Mouse (Mus musculus) thymus, postnatal 25 days (tissue): ENCODE measurements around the gene Psmc3ip.

Source experiments
- DNase-seq: peaks from one replicate; pipeline ENCODE4 v3.0.0; 2022

Gene Psmc3ip

DNA sequence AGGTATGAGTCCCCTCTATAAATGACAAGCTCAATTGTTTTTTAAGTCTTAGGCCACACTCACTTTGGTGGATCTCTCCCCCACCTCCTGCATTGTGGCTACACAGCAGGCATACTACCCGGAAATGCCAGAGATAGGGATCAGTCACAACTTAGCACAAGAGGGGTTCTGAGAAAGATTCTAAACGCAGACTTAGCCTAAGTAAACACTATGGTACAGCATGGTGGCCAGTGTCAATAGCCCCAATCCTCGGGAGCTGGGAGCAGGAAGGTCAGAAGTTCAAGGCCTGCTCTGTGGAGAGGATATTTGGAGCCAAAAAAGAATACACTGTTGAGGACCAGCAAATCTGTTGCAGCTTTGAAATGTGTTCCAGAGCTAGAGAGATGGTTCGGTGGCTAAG lies 22.9 kb upstream of the Psmc3ip start:
- DNase-seq: no peak

DNA sequence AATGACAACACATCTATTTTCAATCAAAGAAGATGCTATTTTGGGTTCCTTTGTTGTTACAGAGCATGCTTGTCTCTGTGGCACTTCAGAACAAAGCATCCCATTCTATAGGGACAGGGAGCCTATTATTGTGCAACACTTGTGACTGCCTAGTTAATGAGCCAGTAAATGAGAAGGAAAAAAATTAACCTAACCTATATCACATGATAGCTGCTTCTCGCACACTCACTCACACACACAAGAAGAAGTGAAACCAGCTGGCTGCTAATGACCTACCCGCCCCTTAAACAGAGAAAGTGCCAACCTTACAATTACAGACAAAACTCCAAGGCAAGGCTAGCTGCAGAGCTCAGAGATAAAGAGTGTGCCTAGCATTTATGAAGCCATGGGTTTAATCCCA lies 20.3 kb upstream of the Psmc3ip start:
- no peak for DNase-seq

DNA sequence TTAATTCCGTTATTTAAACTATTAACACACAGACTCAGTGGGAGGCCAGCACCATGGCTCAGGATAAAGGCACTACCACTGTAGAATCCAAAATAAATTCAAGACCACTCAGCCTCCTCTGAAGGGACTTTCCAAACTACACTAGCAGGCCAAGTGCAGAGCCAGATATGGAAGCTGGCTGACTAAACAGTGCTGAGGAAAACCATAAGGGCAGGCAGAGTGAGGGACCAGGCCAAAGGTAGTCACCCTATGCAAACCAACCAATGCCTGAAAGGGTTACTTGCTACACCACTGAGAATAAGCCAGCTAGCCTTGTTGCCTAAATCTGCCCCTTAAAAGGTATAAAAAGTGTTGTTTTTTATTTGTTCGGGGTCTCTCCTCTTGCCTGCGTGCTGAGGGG lies 16.9 kb upstream of the Psmc3ip start:
- DNase-seq: no peak

DNA sequence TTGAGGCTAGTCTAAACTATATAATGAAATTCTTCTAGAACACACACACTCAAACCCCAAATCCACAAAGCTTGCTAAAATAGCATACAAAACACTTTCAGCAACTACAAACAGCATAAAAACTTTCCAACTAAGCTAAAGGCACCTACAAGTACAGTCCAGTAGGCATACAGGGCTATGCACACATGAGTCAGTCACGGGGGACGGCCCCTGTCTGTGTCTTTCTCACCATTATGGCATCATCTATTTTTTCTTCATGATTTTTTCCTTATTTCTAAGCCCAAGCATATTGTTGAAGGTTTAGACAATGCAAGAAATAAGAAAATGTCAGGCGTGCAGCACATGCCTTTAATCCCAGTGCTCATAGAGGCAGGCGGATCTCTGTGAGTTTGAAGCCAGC lies 15.9 kb upstream of the Psmc3ip start:
- no peak for DNase-seq

DNA sequence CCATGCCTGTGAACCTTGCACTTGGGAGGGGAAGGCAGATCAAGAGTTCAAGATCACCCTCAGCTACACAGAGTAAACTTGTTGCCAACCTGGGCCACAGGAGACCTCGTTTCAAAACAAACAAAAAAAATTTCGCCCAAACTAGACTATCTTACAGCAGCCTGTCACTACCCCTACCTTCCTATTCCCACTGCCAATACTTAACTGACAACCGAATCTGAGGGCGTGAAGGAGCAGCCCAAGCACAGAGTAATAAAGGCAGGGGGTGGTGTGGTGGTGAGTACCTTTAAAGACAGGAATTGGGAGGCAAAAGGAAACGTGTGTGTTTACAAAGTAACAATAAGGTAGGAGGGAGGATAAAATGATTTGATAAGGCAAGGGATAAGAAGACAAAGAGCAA lies 15.5 kb upstream of the Psmc3ip start:
- DNase-seq: no peak

DNA sequence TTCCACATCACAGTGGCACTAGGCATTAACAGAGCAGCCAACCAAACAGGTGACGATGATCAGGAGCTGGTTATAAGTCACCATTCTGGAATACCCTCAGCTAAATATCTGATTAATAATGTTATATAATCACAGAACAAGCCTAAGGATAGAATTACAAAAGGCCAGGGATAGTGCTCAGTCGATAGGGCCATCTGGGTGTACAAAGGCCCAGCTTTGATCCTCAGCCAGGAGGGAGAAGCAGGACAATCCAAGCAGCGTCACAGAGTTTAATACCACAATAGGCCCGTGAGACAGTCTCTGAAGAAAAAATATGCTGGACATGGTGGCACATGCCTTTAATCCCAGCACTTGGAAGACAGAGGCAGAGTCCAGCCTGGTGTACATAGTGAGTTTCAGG lies 14.1 kb upstream of the Psmc3ip start:
- no peak for DNase-seq

DNA sequence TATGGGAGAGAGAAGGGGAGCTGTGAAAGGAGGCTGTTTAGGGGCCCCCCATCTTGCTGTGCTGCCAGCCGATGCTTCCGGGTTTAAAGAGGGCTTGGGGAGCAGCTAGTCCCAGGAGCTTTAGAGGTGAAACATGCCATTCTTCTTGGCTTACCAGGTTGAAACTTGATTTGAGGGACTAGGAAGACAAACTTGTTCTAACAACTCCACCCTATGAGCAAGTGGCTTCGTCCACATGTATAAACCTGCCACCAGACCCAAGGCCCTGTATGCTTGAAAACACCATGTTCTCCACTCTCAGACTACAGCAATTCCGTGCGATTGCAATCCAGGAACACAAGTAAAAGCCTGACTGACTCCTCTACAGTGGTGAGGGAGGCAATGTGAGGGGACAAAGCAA lies 7.8 kb upstream of the Psmc3ip start:
- no peak for DNase-seq

DNA sequence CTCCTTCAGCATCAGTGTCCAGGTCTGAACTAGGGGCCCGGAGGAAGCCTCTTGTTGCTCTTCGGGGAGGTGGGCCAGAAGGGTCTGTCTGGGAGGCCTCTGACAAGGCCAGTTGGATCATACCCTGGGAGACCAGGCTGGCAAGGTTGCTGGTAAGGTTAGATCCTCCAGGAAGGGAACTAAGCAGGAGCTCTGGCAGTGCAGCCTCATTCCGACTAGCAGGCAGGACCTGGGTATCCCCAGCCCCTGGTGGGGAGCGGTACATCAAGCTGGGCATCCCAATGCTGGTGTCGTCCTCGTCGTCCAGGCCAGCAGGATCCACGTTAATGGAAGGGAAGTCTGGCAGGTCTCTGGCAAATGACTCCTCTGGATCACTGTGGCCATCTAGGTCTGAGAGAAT lies 3.0 kb upstream of the Psmc3ip start:
- DNase-seq: no peak

DNA sequence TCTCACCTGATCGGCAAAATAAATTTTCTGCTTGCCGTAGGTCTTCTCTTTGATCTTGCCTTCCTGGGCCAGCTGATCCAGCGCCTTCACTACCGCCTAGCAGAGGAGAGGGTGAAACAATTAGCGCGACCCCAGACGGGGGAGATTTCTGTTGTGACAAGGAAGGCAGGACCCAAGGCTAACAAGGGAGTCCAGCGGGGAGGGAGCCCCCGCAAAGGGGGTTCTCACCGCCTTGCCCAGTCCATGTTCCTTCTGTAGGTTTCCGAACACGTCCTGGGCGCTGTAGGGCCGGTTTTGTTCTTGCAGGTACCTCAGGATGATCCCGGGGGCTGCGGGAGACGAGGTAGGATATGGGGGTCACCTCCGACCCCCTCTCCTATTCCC lies 314 bp downstream of the Psmc3ip start:
- no peak for DNase-seq

DNA sequence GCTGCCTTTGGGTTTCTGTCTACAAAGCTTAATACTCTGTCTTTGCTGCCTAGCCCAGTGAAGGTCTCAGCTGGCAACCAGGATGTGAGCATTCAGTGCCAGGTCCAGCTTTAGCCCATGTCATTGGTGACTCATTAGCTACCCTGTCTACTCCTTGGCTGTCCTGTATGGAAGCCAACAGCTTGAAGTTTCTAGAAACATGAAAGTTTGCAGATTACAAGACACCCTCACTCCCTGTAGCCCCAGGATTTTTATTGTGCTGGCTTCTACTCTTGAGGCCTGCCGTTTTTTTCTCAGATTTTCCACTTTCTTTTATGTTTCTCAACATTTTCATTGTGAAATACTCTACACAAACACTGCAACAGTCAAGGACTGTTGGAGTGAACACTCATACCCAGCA lies 5.3 kb downstream of the Psmc3ip start:
- no peak for DNase-seq

DNA sequence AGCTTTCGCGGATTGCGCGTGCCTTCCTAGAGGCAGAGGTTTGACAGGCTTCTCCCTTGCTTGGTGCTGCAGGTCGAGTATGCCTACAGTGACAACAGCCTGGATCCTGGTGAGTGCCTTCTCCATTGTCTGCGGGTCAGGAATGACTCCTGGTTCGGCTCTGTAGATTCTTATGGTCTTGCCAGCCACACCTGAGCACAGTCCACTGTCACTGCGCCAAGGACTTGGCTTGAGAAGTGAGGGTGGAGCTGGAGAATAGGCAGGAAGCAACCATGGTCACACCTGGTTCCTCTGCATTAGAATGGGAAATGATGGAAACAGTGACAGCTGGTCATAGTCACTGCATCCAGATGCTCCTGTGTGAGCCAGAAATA lies 7.6 kb downstream of the Psmc3ip start:
- no peak for DNase-seq

DNA sequence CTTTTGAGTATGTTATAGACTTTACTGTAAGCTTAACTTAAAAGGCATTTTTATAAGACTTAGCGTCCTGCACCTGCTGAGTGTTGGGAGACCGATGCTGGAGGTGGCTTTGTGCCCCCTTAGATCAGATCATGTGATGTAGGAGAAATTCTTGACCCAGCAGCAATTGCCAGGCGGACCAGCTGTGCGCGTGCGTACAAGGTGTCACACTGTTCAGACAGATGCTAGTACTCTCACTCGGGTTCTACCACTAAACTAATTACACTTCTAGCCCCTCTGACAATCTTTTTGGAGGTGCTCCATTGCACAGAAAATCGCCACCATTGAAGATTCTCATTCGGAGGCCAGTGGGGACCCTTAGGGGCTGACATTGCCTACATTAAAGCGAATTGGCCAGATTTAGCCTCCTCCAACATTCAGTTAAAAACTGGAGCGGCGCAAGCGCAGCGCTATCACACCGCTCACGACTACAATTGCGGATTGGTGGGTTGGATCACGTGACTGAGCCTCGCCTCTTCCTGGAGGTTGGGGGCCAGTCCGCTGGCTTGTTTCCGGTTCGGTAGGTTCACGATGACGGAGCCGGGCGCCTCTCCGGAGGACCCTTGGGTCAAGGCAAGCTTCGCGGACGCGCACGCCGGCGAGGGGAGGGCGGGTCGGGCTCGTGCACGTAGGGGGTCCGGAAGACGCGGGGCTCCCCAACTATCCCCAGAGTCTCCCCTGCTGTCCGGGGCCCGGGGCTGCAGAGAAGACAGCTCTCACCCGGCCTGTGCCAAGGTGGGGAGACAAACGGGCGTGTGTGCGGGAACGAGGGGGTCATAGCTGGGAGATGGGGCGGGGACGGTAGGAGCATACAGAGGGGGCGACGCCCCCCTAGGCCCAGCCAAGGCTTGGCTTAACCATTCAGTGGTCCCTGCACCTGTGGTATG lies 8.2 kb downstream of the Psmc3ip start, which contains the start of gene Mlx:
Gene Mlx, plus strand, starts transcription at position 522 of the 926 bp plus-strand sequence.
- DNase-seq: peak; percentile 88

DNA sequence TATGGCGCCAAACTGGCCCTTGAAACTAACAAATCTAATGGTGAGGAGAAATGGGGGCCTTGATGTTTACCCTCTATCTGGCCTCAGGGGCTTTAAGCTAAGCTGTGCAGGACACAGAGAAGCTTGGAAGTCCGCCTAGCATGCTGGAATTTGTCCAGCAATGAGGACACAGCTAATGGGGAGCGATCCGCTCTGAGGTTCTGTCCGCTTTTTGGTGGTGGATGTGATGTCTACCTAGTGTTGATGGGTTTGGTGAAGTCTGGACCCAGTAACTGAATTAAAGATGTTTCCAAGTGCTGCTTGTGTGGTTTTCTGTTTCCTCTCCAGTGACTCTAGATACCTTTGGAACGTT lies 8.9 kb downstream of the Psmc3ip start:
- DNase-seq: no peak

DNA sequence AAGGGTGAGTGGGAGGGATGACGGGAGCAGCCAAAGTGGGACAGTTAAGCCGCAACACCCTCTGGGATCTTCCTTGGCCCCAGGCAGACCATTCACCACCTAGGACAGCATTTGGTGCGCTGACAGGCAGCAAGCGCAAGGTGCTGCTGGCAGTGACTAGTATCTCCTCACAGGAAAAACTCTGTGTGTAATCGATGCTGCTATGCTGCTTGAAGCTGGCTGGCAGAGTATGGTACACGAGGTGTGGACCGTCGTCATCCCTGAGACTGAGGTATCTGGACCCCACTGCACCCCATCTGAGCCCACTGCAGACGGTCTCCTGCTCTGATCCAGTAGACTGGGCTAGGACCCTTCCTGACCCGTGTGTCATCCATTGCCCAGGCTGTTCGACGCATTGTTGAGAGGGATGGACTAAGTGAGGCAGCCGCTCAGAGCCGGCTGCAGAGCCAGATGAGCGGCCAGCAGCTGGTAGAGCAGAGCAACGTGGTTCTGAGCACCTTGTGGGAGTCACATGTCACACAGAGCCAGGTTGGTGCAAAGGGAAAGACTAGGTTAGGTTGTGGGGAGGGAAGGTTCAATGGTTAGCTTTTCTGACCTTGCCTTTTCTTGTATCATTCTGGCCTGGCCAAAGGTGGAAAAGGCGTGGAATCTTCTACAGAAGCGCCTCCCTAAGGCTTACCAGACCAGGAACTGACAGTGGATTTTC lies 9.5 kb downstream of the Psmc3ip start:
- DNase-seq: no peak

DNA sequence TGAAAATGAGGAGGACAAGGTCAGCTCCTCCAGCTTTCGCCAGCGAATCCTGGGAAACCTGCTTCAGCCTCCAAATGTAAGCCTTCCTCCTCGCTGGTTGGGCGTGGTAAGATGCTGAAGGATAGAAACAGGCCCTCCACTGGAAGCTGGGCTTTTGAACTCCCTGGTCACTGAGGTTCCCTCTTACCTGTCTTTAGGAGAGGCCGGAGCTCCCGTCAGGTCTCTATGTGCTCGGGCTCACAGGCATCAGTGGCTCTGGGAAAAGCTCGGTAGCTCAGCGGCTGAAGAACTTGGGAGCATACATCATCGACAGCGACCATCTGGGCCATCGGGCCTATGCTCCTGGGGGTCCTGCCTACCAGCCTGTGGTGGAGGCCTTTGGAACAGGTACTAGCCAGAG lies 10.4 kb downstream of the Psmc3ip start:
- no peak for DNase-seq

DNA sequence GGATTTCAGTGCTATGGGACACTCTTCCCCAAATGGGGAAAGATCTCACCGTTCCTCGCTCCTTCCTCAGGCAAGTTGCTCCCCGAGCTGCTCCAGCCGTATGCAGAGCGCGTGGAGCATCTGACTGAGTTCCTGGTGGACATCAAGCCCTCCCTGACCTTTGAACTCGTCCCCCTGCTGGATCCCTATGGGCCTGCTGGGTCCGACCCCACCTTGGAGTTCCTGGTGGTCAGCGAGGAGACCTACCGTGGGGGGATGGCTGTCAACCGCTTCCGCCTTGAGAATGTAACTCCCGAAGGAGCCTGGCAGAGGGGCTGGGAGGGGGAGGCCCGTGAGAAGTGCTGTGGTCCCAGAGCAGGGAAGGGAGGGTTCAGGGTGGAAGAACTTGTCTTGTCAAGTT lies 11.0 kb downstream of the Psmc3ip start:
- no peak for DNase-seq

DNA sequence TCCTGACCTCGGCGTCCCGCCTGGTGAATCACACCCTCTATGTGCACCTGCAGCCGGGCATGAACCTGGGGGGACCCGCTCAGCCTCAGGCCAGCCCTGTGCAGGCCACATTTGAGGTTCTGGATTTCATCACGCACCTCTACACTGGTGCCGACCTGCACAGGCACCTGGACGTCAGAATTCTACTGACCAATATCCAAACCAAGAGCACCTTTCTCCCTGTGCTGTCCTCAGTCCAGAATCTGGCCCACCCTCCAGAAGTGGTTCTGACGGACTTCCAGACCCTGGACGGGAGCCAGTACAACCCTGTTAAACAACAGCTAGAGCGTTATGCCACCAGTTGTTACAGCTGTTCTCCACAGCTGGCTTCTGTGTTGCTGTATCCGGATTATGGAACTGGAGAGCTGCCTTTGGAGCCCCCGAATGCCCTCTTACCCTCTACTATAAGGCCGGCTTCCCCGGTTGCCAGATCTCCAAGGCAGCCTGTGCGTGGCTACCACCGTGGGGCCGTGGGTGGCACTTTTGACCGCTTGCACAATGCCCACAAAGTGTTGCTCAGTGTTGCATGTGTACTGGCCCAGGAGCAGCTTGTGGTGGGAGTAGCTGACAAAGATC lies 12.0 kb downstream of the Psmc3ip start:
- no peak for DNase-seq

DNA sequence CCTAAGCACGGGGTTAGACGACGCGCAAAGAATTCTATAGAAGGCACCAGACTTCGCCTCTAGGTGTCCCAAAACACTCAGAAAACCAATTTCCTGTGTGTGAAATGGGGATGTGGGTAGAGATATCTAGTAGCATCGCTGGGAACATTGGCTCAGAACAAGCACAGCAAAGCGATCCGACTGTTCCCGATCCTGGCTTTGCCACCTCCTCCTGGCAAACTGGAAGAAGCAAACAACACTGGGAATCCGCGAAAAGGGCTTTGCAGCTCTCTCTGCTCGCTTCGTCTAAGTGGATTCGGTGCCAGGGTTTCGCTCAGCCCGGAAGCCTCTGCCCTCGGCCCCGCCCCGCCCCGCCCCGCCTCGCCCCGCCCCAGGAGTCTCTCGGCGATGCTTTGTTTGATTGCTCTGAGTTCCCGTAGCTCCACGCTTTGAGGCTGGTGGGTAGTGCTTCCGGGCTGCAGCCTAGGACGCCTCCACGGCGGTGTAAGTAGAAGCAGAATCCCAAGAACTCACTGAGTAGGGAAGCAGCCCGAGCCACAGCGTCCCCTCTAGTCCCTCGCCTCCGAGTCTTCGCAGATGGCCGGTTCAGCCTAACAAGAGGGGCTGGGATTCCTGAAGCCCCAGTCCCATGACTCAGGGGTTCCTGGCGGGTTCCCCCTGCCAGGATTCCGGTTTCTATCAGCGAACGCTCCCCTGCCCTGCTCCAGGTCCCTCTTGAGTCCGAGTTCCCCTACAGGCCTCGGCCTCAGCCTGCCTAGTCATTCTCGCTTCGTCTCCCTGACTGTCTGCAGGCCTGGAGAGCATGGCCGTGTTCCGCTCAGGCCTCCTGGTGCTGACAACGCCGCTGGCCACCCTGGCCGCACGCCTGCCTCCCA lies 12.8 kb downstream of the Psmc3ip start, which contains the start of gene Coasy:
Gene Coasy, plus strand, starts transcription at position 358 of the 875 bp plus-strand sequence.
- peak; percentile 85 for DNase-seq

DNA sequence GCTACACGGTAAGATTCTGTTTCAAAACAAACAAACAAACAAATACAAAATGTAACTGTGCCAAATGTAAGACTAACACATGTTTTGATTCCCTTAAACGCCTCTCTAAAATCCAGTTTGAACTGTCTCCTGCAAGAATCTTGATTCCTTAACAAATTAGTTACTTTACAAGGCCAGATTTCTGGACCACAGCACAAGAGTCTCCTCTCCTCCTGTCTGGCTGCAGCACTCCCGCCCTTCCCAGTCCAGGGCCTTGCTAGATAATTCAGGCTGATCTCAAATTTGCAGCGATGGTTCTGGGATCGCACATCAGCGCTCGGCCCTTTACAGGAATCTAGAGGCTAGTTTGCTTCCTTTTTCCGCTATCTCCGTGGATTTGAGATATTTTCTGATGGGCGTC lies 13.6 kb downstream of the Psmc3ip start:
- DNase-seq: no peak

DNA sequence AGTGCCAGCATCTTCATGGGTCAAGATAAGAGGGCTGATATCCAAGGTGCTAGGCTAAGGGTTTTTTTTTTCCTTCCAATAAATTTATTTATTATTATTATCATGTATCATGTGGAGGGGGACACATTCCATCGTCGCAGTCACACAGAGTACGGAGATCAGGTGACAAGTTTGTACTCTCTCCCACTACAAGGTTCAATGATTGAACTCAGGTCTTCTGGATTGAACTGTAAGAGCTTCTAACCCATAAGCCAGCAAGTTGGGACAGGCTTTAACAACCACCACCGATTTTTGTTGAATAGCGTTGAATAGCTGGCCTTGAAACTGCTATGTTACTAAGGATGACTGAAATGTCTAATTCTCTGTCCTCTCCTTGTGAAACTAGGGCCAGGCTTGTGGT lies 14.8 kb downstream of the Psmc3ip start:
- DNase-seq: no peak

DNA sequence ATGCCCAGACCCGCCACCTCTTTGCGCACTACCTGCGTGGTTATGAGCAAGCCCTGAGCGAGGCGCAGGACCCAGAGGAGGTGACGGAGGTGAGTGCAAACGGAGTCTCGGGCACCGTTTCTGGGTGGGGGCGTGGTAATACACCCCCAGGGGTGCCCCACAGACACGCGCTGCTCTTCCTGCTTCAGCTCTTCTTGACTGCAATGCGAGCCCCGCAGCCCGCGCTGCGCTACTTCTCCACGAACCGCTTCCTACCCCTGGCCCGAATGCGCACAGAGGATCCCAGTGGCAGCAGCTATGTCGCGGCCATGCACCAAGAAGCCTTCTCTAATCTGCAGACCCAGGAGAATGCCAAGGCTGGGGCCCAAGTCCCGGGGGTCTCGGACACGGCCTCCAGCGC lies 15.5 kb downstream of the Psmc3ip start:
- peak; percentile 44 for DNase-seq

DNA sequence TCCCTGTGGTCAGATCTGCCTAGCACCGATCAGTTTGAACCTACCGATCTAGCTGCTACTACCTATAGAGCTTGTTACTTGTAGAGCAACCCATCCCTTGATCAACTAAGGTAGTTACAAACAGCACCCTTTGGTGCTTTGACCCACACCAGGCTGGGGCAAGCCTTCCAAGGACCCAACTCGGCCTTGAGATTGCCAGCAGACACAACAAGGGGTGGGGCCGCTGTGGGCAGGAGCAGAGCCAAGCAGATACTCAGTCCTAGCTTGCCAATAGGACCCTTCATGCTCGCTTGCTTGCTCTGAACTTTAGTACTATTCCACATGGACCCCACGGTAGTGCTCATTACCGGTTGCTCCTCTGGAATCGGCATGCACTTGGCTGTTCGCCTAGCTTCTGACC lies 17.1 kb downstream of the Psmc3ip start, which contains the start of gene Hsd17b1:
Gene Hsd17b1, plus strand, starts transcription at position 291 of the 400 bp plus-strand sequence.
- no peak for DNase-seq
